Mouse (Mus musculus): ENCODE results near the gene Tfcp2l1.
"Not testable (repeated sequence)": the region's sequence is repeated elsewhere in the genome, so short reads cannot be mapped to it uniquely, and the experiment has no call there.

Tfcp2l1 gene

DNA sequence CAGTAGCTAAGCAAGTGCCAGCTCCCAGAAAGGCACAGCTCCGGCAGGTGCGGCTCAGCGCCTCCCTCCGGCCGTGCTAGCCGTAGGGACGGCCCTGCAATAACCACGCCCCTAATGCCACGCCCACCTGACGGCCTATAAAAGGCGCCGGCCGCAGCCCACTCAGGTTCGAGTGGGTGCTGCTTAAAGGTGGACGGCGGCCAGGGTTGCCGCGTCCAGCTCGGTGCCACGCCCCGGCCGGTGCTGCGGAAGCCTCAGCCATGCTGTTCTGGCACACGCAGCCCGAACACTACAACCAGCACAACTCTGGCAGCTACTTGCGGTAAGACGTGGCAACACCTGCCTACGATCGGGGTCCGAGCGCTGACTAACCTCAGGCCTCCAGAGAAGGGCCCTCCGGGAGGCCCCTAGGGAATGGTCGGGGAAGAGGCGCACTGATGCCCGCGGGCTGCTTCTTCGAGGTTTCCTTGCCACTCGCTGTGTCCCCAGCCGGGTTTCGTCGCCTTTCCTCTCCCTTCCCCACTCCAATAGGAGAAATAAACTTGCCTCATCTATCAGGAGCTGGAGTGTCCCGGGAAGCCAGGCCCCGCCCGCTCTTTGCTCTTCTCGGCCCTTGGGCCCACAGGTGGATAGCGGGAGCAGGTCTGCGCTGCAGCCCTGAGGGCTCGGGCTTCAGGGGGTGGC, at the start of gene Tfcp2l1:
Gene Tfcp2l1, plus strand, starts transcription at position 165 of the 684 bp plus-strand sequence.
- peak; percentile 89 for DNase-seq (ENCODE audit: low spot score in 2 of 2)

DNA sequence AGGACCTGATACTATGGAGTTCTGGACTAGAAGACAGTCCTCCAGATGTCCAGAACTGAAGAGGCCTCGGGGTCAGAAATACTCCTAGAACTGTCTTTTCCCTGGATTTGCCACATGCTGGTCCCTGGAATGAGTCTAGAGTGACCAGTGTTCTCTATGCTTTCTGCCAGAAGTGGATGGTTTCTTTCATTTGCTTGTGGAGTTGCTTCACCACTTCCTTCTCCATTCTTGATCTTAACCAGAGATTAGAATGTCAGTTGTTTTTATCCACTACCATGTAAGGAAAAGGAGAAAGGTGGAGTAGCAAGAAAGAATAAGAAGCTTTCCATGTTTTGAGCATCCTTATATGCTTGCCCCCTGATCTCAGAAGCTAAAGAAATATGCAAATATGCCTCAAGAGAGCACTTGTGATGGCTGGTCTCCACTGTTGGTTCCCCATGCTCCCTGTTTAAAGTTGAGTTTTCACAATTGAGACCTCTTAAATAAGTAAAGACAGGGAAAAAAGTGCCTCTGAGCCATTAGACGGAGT, 47.5 kb upstream of the Tfcp2l1 start:
- no peak for DNase-seq (ENCODE audit: low spot score in 2 of 2)

DNA sequence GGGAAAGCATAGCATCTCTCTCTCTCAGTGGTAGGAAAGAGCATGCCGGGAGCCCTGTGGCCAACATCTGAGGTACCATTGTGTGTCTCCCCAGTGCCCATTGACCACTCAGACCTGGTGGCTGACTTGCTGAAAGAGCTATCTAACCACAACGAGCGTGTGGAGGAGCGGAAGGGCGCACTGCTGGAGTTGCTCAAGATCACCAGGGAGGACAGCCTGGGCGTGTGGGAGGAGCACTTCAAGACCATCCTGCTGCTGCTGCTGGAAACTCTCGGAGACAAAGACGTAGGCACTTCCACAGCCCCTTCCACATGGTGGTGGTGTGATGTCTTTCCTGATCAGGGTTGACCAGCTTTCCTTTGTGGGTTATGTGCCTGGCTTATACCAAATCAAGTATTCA, 46.6 kb upstream of the Tfcp2l1 start:
- no peak for DNase-seq (ENCODE audit: low spot score in 2 of 2)

DNA sequence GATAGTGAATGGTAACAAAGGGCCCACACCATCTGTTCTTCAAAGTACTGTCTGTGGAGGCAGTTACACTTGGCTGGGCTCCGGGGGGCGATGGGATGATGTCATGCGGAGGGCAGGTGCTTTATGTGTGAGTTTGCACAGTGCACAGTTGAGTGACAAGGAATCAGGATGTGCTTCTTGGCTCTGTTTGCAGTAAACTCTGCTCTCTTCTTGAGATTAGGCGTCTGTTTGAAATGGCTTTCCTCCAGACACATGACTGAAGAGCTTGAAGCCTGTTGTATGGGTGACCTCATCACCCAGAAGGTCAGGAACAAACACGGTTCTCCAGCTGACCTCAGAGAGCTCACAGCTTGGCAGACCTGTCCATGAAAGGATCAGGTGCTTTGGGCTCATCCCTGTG, 38.0 kb upstream of the Tfcp2l1 start:
- no peak for DNase-seq (ENCODE audit: low spot score in 2 of 2)

DNA sequence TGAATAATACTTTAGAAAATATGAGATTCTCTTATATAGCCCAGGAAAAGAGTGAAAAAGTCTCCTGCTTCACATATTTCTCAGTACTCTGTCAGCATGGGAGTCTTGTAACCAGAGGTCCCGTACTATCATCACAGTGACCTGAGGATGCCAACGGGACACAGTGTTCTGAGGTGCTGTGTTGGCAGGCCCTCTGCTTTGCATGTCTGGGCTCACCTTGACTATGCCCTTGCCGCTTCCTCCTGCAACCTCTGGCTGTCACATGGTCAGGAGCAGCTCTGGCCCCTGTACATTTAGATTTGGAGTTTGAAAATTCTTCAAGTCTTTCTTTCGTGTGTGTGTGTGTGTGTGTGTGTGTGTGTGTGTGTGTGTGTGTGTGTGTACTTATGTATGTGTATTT, 34.8 kb upstream of the Tfcp2l1 start:
- DNase-seq (ENCODE audit: low spot score in 2 of 2), result no peak

DNA sequence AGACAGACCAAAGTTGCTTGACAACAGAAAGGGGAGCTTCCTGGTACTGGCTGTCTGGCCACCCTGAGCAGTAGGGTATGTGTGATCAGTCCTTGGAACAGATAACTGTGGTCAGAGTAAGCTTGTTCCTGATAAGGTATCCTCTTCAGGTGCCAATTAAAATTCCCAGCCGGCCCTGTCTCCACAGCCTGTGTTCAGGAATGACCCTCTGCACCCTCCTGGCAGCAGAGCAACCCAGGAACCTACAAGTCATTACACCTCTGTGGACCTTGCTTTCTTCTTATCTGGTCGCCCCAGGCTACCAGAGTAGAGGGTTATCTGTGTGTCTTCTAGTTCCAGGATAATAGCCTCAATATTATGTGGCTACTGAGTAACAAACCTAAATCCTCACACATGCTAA, 32.4 kb upstream of the Tfcp2l1 start:
- no peak for DNase-seq (ENCODE audit: low spot score in 2 of 2)

DNA sequence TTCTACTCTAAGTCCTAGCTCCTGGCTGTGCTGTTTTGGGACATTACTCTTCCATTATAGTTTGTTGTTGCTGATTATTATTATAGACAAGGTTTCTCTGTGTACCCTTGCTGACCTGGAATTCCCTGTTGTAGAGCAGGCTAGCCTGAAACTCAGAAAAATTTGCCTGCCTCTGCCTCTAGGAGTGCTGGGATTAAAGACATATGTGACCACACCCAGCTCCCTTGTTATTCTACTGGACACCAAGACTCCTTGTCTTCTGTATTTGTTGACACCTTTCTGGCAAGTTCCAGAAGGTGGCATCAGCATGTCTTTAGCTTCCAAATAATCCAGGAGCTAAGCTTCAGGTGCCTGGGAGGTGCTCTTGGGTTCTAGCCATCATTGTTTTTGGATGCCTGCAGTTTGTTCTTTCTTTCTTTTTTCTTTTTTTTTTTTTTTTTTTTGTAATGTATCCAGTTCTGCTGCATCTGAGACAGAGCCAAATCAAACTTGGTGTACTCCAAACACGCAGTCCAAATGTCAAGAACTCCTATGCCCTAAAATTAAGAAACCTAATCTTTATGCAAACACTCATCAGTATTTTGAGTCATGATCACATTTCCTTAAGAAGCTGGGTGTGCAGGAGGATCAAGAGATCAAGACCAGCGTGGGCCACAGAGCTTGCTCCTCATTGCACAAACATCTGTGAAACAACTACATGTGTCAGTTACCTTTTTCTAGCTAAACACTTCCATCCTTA, 30.1 kb upstream of the Tfcp2l1 start:
- DNase-seq (ENCODE audit: low spot score in 2 of 2), result no peak

DNA sequence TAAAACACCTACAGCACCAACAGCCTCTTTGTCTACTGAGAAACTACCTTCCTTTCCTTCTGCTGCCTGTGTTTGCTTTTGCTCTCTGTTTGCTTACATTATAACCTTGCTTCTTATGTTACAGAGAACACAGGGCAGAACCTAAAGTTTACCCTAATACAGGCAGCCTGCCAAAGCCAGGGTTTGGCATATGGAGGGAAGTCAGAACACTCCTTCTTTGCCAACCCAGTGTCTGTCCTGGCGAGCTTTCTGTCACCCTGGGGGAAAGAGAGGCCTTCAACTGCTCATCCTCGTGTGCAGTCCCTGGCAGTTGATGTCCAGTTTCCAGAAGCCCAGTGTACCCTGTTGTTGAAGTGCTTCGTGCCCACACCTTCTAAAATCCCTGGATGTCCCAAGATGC, 29.4 kb upstream of the Tfcp2l1 start:
- DNase-seq (ENCODE audit: low spot score in 2 of 2), result no peak

DNA sequence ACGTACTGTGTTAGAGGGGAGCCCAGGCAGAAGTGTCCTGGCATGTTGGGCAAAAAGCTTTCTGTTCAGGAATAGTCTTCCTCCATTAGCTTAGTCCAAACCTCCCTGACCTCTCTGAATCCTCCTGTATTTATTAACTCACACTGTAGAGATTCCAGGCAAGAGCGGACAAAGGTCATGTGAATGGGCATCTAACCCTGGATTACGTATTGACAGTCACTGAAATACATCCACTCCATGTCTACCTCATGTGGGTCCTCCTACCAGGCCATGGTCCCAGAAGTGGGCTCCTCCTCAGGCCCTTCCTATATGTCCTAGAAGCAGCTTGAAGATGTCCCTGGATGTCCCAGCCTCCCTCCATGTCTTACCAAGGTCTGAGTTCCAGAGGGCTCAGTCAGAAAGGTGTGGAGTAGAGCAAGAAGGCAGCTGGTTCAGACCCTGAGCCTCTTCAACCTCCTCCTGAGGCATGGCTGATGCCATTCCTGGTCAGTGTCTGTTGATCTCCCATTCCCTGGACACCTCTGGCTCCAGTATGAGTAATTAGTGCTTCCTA, 14.0 kb upstream of the Tfcp2l1 start:
- no peak for DNase-seq (ENCODE audit: low spot score in 2 of 2)

DNA sequence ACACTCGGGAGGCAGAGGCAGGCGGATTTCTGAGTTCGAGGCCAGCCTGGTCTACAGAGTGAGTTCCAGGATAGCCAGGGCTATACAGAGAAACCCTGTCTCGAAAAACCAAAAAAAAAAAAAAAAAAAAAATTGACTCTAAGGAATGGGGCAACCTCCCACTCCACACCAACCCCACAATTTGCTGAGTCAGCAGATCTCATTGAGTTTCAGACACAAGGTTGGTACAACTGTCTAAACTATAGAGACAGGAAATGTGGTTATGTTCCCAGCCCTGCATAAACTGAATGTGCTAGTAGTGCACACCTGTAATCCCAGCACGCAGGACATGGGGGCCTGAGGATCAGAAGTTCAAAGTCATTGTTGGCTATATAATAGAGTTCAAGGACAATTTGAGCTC, 6.7 kb upstream of the Tfcp2l1 start:
- DNase-seq (ENCODE audit: low spot score in 2 of 2), result not testable (repeated sequence)

DNA sequence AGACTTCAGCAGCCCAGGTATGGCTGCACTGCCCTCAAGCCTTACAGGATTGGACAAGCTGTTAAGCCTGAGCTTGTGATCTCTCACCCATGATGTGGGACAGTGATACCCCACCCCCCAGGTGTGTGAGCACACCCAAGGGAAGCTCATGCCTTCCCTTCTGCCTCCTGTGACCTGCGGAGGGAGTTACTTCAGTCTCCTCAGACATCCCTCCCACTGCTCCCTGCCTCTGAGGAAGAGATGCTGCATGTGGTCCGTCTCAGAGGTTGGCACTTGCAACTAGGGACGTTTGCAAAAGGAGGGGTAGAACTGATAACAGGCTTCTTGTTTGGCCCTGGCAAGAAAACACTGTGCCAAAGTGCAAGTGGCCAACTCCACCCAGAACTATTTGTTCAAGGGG, 4.9 kb upstream of the Tfcp2l1 start:
- peak; percentile 27 to 28 for DNase-seq (ENCODE audit: low spot score in 2 of 2)

DNA sequence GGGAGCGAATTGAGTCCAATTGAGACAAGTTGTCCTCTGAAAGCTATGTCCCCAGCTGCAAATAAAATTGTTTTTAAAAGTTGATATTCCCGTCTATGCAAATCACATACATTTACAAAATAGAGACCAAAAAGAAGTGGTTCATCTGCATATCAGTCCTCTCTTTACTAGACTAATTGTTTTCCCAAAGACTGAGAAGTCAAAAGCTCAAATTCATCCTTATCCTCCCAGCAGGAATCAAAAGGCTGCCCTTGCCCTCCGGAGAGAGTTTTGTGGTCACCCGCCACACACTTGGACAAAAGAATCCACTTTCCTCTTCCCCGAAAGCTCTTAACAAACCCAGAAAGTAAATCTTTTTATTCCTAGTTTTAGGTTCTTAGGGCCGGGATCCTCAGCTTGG, 2.3 kb upstream of the Tfcp2l1 start:
- no peak for DNase-seq (ENCODE audit: low spot score in 2 of 2)

DNA sequence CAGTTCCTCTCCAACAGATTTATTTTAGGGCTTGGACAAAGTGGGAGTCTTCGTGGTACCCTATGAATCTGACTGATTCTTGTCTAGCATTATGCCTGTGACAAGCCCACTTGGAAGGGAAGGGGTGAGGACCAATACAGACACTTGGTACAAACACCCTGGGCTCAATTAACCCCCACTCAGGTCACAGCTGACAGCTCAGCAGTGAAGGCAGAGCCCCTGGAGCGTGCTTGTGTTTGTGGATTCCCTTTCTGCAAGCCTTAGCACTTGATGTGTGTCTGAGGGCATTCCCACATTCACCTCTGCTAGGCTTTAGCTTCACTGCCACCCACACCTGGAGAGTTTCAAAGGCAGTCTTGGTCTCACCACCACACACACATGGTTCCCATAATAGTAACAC, 1.8 kb upstream of the Tfcp2l1 start:
- DNase-seq (ENCODE audit: low spot score in 2 of 2), result no peak

DNA sequence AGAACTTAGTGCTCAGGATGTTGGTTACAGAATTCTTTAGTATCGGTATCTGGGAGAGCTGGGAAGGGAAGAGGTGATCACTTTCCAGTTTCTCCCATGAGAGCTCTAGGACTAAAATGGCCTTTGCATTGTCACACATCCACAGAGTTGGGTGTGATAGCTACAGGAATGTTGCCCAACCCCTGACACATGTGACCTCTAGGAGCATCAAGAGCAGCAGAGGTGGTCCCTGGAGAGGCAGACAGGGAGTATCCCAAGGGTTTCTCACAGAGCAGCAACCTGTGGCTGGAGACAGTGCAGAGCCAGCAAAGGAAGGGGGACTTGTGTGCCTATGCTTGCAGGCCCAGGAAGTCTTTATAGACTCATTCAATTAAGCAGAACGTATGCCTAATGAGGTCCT, 1.3 kb upstream of the Tfcp2l1 start:
- no peak for DNase-seq (ENCODE audit: low spot score in 2 of 2)

DNA sequence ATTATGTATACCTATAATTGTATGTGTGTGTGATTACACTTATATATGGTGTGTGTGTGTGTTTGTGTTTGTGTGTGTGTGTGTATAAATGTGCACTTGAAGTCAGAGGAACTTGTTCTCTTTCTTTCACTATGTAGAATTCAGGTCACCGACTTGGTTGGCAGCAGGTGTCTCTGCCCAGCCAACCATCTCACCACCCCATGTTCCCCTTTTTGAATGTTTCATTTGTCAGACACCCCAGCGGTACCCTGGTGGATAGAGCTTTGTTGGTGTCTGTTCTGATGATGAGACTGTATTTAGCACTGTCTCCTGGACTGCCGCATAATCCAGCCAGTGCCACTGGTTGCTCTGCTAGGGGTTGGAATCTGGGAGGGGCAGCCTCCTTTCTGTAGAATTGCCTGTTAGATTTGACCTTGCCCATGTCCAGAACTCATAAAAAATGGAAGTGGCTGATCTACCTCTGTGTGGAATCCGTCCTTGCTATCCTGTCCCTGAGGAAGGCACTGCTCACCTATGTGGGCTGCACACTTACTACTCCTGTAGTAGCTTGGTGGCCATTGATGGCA, 5.8 kb downstream of the Tfcp2l1 start:
- DNase-seq (ENCODE audit: low spot score in 2 of 2), result no peak

DNA sequence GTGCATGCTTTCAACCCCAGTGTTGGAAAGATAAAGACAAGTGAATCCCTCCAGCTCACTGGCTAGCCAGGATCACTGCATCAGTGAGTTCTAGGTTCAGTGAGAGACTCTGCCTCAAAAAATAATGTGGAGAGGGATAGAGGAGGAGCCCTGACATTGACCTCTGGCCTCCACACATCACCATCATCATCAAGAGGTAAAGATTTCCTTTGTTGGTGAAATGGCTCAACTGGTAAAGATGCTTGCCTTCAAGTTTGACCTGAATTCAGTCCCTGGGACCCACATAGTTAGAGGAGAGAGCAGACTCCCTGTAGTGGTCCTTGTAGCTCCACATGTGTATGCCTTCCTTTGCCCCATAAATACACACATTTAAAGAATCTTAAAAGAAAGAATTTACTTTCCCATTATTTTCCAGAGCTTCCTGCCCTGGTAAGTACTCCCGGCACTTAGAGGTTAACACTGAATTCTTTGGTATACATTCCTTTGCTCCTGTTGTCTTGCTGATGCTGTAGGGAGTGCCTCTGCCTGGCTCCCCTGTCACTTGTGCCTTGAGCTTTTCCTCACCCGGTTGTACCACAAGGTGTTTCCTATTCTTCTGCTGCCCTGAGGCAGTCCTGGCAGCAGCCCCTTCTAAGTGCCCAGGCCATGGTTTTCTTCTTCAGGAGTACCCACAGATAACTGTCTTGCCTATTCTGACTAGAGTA, 14.7 kb downstream of the Tfcp2l1 start:
- no peak for DNase-seq (ENCODE audit: low spot score in 2 of 2)

DNA sequence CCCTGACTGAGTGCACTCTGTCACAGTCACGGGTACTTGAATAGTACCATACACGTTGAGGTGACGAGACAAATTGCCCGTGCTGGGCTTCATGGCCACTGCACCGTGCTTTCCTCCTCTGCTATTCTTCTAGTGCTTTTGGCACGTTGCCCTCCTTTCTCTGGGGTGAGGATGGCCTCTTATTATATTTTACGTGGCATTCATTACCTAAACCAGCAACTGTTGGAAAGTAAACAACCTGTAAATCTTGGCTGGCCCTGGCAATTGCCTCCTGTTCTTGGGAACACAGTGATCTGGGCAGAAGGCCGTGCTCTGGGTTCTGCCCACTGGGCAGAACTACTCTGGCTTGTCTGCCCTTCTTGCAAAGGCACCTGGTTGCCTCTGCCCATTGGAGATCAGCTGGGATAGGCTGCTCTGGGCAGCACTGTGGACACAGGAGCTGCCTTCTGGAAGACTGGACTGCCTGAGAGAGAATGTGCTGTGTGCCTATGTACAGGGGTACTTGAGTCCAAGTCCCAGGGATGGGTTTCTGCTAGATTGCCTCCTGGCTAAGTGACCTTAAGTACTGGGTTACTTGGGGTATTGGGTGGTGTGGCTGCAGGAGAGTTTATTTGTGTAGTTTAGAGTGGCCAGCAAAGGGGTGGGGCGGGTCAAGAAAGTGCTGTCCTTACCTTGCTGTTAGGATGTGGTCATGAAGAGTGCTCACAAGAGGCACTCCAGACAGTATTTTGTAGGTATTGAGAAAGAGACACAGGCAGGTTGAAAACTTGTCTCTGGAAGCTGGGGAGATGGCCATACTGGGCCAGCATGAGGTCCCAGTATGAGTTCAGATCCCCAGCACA, 15.6 kb downstream of the Tfcp2l1 start:
- DNase-seq (ENCODE audit: low spot score in 2 of 2), result peak in 1 of 2 experiments; percentile 15

DNA sequence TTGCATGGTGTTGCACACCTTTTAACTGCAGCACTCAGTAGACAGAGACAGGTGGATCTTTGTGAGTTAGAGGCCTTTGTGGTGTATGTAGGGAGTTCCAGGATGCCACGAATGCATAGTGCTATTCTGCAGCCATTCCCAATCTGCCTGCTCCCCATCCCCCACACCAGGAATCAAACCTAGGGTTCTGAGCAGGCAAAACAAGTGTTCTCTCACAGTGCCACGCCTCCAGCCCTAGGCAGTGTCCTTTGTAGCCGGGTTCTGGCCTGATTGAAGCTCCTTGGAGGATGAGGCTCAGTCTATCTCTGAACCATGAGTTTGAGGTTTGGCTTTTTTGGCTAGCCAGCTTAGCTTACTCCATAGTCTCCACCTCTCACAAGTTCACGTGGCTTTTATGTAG, 18.0 kb downstream of the Tfcp2l1 start:
- no peak for DNase-seq (ENCODE audit: low spot score in 2 of 2)

DNA sequence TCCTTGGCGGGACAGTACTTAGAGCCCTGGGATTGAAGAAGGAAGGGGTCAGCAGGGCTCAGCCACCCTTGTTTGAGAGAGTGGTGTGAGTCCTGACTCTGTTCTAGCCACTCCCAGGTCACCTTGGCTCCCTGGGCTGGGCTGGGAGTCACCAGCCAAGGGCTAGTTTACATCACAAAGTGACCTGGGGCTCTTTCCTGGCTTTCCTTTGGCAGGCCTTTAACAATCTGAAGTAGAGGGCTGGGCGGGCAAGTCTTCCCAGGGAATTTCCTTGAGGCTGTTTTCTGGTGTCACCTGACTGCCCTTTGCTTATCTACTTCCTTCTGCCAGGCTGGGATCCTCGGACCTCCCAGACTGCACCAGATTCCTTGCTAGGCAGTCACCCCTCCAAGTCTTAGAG, 20.3 kb downstream of the Tfcp2l1 start:
- DNase-seq (ENCODE audit: low spot score in 2 of 2), result no peak

DNA sequence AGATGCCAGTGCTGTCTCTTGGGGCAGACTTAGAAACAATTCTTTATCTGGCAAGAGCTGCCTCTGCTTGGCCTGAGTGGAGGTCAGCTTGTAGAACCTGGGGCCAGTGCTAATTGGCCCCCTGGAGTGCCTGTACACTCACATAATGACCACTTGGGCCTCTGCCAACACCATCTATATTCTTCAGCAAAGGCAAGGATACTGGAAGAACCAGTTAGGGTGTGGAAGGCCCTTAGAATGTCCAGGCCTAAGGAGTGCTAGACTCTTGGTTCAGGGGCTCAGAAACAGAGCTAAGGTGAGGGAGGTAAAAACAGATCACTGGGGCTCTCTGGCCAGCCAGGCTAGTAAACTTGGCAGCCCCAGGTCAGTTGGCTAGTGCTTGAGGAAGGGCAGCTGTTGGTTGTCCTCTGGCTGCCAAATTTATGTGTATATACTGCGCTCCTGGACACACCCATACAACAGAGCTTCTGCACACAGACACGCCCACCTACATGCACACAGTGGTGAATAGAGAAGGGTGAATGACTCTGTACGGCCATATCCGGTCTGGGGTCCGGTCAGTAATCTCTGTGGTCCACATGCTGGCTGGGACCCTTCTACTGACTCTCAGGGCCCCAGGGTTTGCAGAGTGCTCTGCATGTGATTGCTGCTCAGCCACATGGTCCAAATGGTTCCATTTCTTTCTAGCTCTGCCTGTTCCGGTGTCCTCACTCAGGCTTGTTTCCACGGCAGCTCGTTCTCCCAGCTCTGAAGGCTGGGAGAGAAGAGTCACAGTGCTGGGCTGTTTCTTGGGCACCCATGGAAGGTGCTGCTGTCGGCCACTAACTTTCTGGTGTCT, 22.4 kb downstream of the Tfcp2l1 start:
- DNase-seq (ENCODE audit: low spot score in 2 of 2), result peak; percentile 33 to 39

Data from urinary bladder, postnatal 36 days (tissue).